Comparison of ENCODE assay signal across 27 mouse cellular contexts in genomic region chr11:76206793-76207192, GRCm38 (mm10). TPM values are rescaled to one million over a fixed set of nuclear protein-coding genes. Genes with fewer than 3 reads are reported as not detected.
"Had no signal": no experiment of that assay in that cellular context is flagged by ENCODE, and none has a peak within 500 bp of the region (broad histone marks: within the 10 kb centered on the region; RNA-seq: fewer than 3 reads in every experiment).

No protein-coding gene starts in this region.

- H3K9ac ChIP-seq: heart, embryonic 12.5 days; hindbrain, embryonic 13.5 days; hindbrain, embryonic 15.5 days; kidney, embryonic 15.5 days; limb, embryonic 12.5 days; liver, embryonic 13.5 days; liver, embryonic 15.5 days; liver, postnatal 0 days had no signal

- DNase-seq: gastrocnemius, postnatal 14 days; gastrocnemius, postnatal 36 days; heart, adult 11 months; heart, adult 2 months; kidney, adult 11 months; kidney, adult 2 months; kidney, adult 9 months; kidney, postnatal 14 days; kidney, postnatal 36 days; liver; liver, embryonic 13.5 days; liver, postnatal 0 days; lung, adult 2 months had no signal

- ATAC-seq: hindbrain, postnatal 0 days; liver, postnatal 0 days had no signal

- H3K4me2 ChIP-seq: heart, embryonic 12.5 days; hindbrain, embryonic 13.5 days; hindbrain, embryonic 15.5 days; kidney, embryonic 15.5 days; limb, embryonic 12.5 days; liver, embryonic 11.5 days; liver, embryonic 13.5 days; liver, embryonic 15.5 days had no signal

- H3K4me3 ChIP-seq: heart, adult 2 months; heart, embryonic 12.5 days; hindbrain, embryonic 13.5 days; hindbrain, embryonic 15.5 days; kidney, embryonic 15.5 days; left cerebral cortex, adult 2 months; limb, embryonic 10.5 days; limb, embryonic 12.5 days; liver, embryonic 13.5 days; liver, embryonic 15.5 days had no signal

- H3K9me3 ChIP-seq: heart, embryonic 12.5 days; hindbrain, embryonic 13.5 days; hindbrain, embryonic 15.5 days; kidney, embryonic 15.5 days; limb, embryonic 10.5 days; limb, embryonic 12.5 days; liver, embryonic 13.5 days; liver, embryonic 15.5 days had no signal

- H3K27ac ChIP-seq: heart, adult 2 months; hindbrain, embryonic 13.5 days; hindbrain, embryonic 15.5 days; hindbrain, postnatal 0 days; kidney, embryonic 15.5 days; kidney, postnatal 0 days; left cerebral cortex, adult 2 months; limb, embryonic 10.5 days; limb, embryonic 12.5 days; liver, embryonic 13.5 days; liver, embryonic 15.5 days had no signal

- H3K27me3 ChIP-seq: heart, embryonic 12.5 days; hindbrain, embryonic 13.5 days; hindbrain, embryonic 15.5 days; kidney, embryonic 15.5 days; limb, embryonic 12.5 days had no signal

RNA-seq across cellular contexts. Expression of gene Dbil5, which starts 10.6 kb away (rescaled TPM):
- total RNA-seq: gastrocnemius, adult 18-20 months; gastrocnemius, adult 8-10 months; gastrocnemius, postnatal 36 days; hindbrain, postnatal 0 days had no signal
- polyA plus RNA-seq: hindbrain, embryonic 11.5 days had no signal
